ENCODE assay signal across 8 mouse cellular contexts in the genomic region with DNA sequence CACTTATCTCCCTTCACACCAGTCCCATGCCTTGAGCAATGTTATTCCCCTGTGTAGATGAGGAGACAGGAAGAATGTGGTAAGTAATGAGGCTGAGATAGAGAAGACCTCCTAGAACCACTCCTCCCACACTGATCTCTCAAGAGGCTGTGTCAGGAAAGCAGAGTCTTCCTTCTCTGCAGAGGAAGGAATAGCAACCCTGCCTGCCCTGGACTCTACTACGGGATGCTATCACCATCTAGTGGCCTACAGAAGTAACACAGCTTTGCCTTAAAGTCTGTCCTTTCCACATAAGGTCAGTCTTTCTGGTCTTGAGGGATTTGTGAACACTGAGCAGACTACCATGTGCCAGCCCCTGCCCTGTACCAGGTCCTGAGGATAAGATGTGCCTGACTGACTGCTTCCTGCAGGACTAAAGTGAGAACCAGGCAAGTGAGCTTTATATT. TPM values are rescaled to one million over a fixed set of nuclear protein-coding genes. Genes with fewer than 3 reads are reported as not detected.
DNase-seq lines count a peak whose midpoint lies in the region; ATAC-seq and TF ChIP-seq lines count a peak whose summit lies in the region.

No protein-coding gene starts in this region.

- 14% methylated on average over 1 of the region's 1 CpGs for whole genome bisulfite sequencing in intestine, postnatal 0 days

- DNase-seq in urinary bladder, postnatal 14 days (ENCODE audit: low spot score), result peak; percentile 66
- no peak for DNase-seq in urinary bladder, adult 2 months (ENCODE audit: low spot score)
- DNase-seq in embryo, embryonic 9.5 days (ENCODE audit: extremely low spot score), result peak; percentile 72
- peak; percentile 55 to 72 for DNase-seq in left cerebral cortex, postnatal 36 days (ENCODE audit: low spot score in 2 of 2)
- DNase-seq in mesoderm, embryonic 11.5 days (ENCODE audit: low read depth, low spot score), result peak; percentile 79
- peak; percentile 50 for DNase-seq in right cerebral cortex, postnatal 14 days

- H3K4me3 ChIP-seq in intestine, postnatal 0 days (ENCODE audit: low read depth, low read length), result no peak overlapping the region

- H3K27ac ChIP-seq in intestine, postnatal 0 days (ENCODE audit: low read depth, low read length), result no peak overlapping the region

- H3K36me3 ChIP-seq in intestine, postnatal 0 days (ENCODE audit: control insufficient read depth, insufficient read depth), result 0 out of 2 replicates have a peak, but pooled peaks cover 5% of the 10 kb centered on the region

- H3K4me1 ChIP-seq in intestine, postnatal 0 days (replicated peaks; ENCODE audit: control insufficient read depth, insufficient read depth, low read length), result peaks cover 9% of the 10 kb centered on the region

- no peaks in the 10 kb centered on the region for H3K27me3 ChIP-seq in intestine, postnatal 0 days (replicated peaks; ENCODE audit: control insufficient read depth, insufficient read depth, low read length)

- peak; percentile 99 for TF ChIP-seq CTCF in intestine, postnatal 0 days (IDR thresholded peaks at IDR 0.05; ENCODE audit: low read depth)

- ATAC-seq in granulocyte monocyte progenitor cell, adult 5-6 weeks (replicated peaks; ENCODE audit: poor library complexity, severe bottlenecking), result peak; percentile 90
- ATAC-seq in intestine, postnatal 0 days, result peak; percentile 50

- intact Hi-C loops in left cerebral cortex, postnatal 36 days (cut with DNase I), result loop anchor here (2.0 to 5.0 kb wide), 3 partner anchors 53 to 338 kb away; no protein-coding TSS in a partner anchor

- no peak overlapping the region for H3K4me2 ChIP-seq in intestine, postnatal 0 days (replicated peaks; ENCODE audit: low read depth)

- H3K9ac ChIP-seq in intestine, postnatal 0 days (ENCODE audit: low read depth, low read length), result no peak overlapping the region

- no peaks in the 10 kb centered on the region for H3K9me3 ChIP-seq in intestine, postnatal 0 days (ENCODE audit: control insufficient read depth)

RNA-seq across cellular contexts. Expression of a gene that starts 21.9 kb away (rescaled TPM):
- 4.4 and 5.3 TPM in 2 replicates for polyA plus RNA-seq in urinary bladder, adult 2 months (2012; rRNA removed)
- total RNA-seq in granulocyte monocyte progenitor cell, adult 5-6 weeks (2014; fragmentation: Nextera tagmentation), result 2.0 and 4.1 TPM in 2 replicates
- total RNA-seq in granulocyte monocyte progenitor cell, adult 5-6 weeks (2017), result 1.9 and 4.2 TPM in 2 replicates
- polyA plus RNA-seq in intestine, postnatal 0 days (2015; fragmentation: Nextera tagmentation; extraction: Ambion mirVana), result 6.1 and 7.1 TPM in 2 replicates
- 10 to 100 TPM in 1 of 2 experiments, 1 to 10 TPM in 1; 9.9 to 11.6 TPM for total RNA-seq in left cerebral cortex, postnatal 36 days (2021)

RNA-seq across cellular contexts. Expression of a gene that starts 25.6 kb away (rescaled TPM):
- polyA plus RNA-seq in urinary bladder, adult 2 months (2012; rRNA removed), result 4.7 and 5.2 TPM in 2 replicates
- 0.81 TPM in 1 of 2 replicates, not detected in the other for total RNA-seq in granulocyte monocyte progenitor cell, adult 5-6 weeks (2014; fragmentation: Nextera tagmentation)
- 0.34 and 0.52 TPM in 2 replicates for total RNA-seq in granulocyte monocyte progenitor cell, adult 5-6 weeks (2017)
- polyA plus RNA-seq in intestine, postnatal 0 days (2015; fragmentation: Nextera tagmentation; extraction: Ambion mirVana), result 20.1 and 22.8 TPM in 2 replicates
- 1 to 10 TPM; 1.6 to 1.8 TPM for total RNA-seq in left cerebral cortex, postnatal 36 days (2021)
